Mouse (Mus musculus): ENCODE measurements around the gene Rpl7l1. TPM values are rescaled to one million over a fixed set of nuclear protein-coding genes. Genes with fewer than 3 reads are reported as not detected.

Gene Rpl7l1
- polyA plus RNA-seq, 1 experiment: 38.4 TPM

DNA sequence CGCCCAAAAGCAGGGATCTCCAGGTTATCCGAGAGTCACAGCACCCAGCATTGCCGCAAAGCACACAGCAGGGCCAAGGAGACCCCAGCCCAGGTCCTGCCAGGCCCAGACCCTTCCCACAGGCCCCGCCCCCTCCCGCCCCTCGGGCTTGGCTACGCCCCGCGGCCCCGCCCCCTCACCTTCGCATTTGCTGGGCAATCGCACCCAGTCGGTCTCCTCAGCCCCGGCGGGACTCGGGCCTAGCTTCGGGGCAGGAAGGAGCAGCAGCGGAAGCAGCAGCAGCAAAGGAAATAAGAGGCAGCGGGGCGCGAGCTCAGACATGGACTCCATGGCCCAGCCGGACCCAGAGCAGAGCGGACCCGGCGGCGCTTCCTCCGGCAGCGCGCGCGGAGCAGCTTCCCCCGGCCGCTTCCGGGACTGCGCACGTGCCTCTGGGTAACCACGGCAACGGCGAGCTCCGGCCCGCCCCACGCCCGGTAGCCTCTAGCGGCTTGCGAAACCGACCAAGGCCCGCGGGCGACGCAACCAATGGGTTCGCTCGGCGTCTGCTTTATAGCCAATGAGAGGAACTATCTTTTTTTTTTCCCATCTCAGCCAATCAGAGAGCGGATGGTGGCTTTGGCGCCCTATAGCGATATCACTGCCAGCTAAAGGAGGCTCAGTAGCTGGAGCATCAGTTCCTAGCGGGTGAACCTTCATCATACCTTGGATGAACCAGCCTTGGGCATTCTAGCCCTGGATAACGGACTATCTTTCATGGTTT is 30.5 kb downstream of the Rpl7l1 start, which contains the start of gene Cnpy3:
Gene Cnpy3, minus strand, starts transcription at position 421 of the 763 bp plus-strand sequence.
- Histone ChIP-seq H3K27me3 (replicated peaks; ENCODE audit: control insufficient read depth, insufficient read depth, low read length) (no peaks in the 10 kb centered on the region), H3K36me3 (ENCODE audit: control insufficient read depth, insufficient read depth, low read length) (no peaks in the 10 kb centered on the region), H3K4me1 (ENCODE audit: control insufficient read depth, insufficient read depth, low read length) (peaks cover 4% of the 10 kb centered on the region; the same call in 1 of the 2 replicates), H3K27ac (ENCODE audit: insufficient read depth, low read depth, low read length) (peak within 1 kb of the TSS; percentile 64; the same call in 1 of the 2 replicates), H3K4me3 (ENCODE audit: insufficient read depth, low read depth, low read length) (peak within 1 kb of the TSS; percentile 80)
- peak; percentile 99 for DNase-seq
- under 1% methylated on average over 58 of the region's 58 CpGs for WGBS
- TF ChIP-seq POLR2A (IDR thresholded peaks at IDR 0.05; ENCODE audit: low read depth, low read length): peak; percentile 42
- no peak for TF ChIP-seq CTCF (conservative IDR thresholded peaks at IDR 0.05; ENCODE audit: insufficient read depth, insufficient read length, low read depth, low read length)

DNA sequence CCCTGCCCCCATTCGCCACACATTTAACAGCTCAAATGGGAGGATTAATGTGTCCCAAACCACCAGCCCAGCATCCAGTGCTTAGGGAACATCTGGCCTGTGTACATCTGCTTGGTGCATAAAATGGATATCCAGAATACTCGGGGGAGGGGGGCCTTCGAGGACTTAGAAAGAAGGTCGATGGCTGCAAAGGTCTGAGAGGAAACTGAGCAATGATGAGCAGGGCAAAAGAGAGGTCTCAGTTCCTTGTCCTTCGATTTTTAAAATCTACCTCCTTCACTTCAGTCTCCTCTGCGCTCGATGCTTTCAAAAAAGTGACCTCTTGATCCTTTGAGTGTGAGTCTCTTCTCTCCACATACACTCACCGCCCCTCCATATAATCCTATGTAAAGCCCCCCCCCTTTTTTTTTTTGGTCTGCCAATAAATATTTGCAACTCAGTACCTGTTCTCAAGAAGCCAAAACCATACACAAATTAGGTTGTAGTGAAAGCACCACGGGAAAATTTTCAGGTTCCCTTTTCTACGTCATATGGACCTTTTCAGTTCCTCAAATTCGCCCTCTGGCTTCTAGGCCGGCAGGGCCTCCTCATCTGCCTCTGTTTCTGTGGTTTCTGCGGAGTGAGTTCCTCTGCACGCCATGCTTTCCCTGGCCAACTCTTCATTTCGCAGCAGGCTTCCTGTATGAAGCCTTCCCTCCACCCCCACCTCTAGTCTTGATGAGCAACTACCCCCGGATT is 31.2 kb downstream of the Rpl7l1 start:
- TF ChIP-seq POLR2A (IDR thresholded peaks at IDR 0.05; ENCODE audit: low read depth, low read length) (no peak), CTCF (conservative IDR thresholded peaks at IDR 0.05; ENCODE audit: insufficient read depth, insufficient read length, low read depth, low read length) (no peak)
- peak overlapping the region; percentile 53; the same call in 1 of the 2 replicates for H3K27ac ChIP-seq (ENCODE audit: insufficient read depth, low read depth, low read length)
- no peak for DNase-seq
- no peaks in the 10 kb centered on the region for H3K36me3 ChIP-seq (ENCODE audit: control insufficient read depth, insufficient read depth, low read length)
- WGBS: 13% methylated on average over 16 of the region's 16 CpGs
- peaks cover 4% of the 10 kb centered on the region; the same call in 1 of the 2 replicates for H3K4me1 ChIP-seq (ENCODE audit: control insufficient read depth, insufficient read depth, low read length)
- H3K27me3 ChIP-seq (replicated peaks; ENCODE audit: control insufficient read depth, insufficient read depth, low read length): no peaks in the 10 kb centered on the region
- H3K4me3 ChIP-seq (ENCODE audit: insufficient read depth, low read depth, low read length): peak overlapping the region; percentile 80

DNA sequence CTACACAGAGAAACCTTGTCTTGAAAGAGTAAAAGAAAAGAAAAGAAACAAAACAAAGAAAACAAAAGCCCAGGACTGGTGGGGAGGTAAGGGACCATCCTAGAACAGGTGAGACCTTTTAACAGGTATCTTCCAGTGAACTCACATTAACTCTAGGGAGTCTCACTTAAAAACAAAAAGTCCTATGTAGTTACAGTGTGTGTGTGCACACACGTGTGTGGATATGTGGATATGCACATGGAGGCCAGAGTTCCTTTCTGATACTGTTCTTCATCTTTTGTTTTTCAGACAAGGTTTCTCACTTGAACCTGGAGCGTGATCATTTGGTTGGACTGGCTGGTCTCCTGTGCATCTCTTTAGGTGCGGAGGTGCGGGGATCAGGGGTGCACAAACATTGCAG is 31.9 kb downstream of the Rpl7l1 start:
- Histone ChIP-seq H3K36me3 (ENCODE audit: control insufficient read depth, insufficient read depth, low read length) (no peaks in the 10 kb centered on the region), H3K27ac (ENCODE audit: insufficient read depth, low read depth, low read length) (no peak overlapping the region), H3K4me1 (ENCODE audit: control insufficient read depth, insufficient read depth, low read length) (peaks cover 4% of the 10 kb centered on the region; the same call in 1 of the 2 replicates), H3K4me3 (ENCODE audit: insufficient read depth, low read depth, low read length) (no peak overlapping the region), H3K27me3 (replicated peaks; ENCODE audit: control insufficient read depth, insufficient read depth, low read length) (no peaks in the 10 kb centered on the region)
- TF ChIP-seq POLR2A (IDR thresholded peaks at IDR 0.05; ENCODE audit: low read depth, low read length) (no peak), CTCF (conservative IDR thresholded peaks at IDR 0.05; ENCODE audit: insufficient read depth, insufficient read length, low read depth, low read length) (no peak)
- DNase-seq: no peak
- 92% methylated on average over 4 of the region's 4 CpGs for WGBS

DNA sequence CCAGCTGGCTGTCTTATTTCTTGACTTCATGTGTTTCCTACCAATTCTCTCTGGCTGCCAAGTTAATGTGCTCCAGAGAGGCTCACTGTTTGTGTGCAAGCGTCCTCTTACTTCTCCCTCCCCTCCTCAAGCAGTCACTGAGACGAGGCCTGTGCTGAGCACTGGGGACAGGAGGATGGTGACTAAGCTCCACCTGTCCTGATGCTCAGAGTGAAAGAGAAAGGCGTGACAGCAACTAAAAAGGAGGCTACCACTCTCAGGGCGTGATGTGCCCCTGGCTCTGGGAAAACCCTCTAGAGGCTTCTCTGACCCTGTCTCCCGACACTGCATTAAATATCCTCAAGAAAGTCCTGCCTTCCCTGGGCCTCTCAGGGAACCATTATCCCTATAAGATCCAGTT is 33.2 kb downstream of the Rpl7l1 start:
- Histone ChIP-seq H3K27me3 (replicated peaks; ENCODE audit: control insufficient read depth, insufficient read depth, low read length) (no peaks in the 10 kb centered on the region), H3K4me3 (ENCODE audit: insufficient read depth, low read depth, low read length) (no peak overlapping the region), H3K27ac (ENCODE audit: insufficient read depth, low read depth, low read length) (no peak overlapping the region), H3K36me3 (ENCODE audit: control insufficient read depth, insufficient read depth, low read length) (no peaks in the 10 kb centered on the region), H3K4me1 (ENCODE audit: control insufficient read depth, insufficient read depth, low read length) (peaks cover 4% of the 10 kb centered on the region; the same call in 1 of the 2 replicates)
- TF ChIP-seq POLR2A (IDR thresholded peaks at IDR 0.05; ENCODE audit: low read depth, low read length) (no peak), CTCF (conservative IDR thresholded peaks at IDR 0.05; ENCODE audit: insufficient read depth, insufficient read length, low read depth, low read length) (no peak)
- DNase-seq: no peak
- WGBS: 89% methylated on average over 5 of the region's 5 CpGs

DNA sequence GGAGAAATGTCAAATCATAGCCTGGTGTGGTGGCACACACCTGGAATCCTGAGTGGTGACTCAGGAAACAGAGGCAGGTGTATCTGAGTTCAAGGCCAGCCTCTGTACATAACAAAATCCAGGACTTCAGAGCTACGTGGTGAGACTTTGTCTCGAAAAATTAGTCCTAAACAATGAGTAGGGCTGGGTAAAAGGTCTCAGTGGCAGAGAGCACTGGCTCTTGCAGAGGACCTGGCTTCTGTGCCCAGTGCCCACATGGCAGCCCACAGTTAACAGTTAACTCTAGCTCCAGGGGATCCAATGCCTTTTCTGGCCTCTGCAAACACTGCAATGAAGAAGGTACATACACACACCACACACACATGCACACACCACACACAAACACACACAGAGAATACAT is 34.7 kb downstream of the Rpl7l1 start:
- H3K4me3 ChIP-seq (ENCODE audit: insufficient read depth, low read depth, low read length): no peak overlapping the region
- H3K36me3 ChIP-seq (ENCODE audit: control insufficient read depth, insufficient read depth, low read length): no peaks in the 10 kb centered on the region
- TF ChIP-seq CTCF (conservative IDR thresholded peaks at IDR 0.05; ENCODE audit: insufficient read depth, insufficient read length, low read depth, low read length) (no peak), POLR2A (IDR thresholded peaks at IDR 0.05; ENCODE audit: low read depth, low read length) (no peak)
- peak; percentile 36 for DNase-seq
- no peaks in the 10 kb centered on the region for H3K27me3 ChIP-seq (replicated peaks; ENCODE audit: control insufficient read depth, insufficient read depth, low read length)
- H3K27ac ChIP-seq (ENCODE audit: insufficient read depth, low read depth, low read length): no peak overlapping the region
- 79% methylated on average over 2 of the region's 2 CpGs for WGBS
- H3K4me1 ChIP-seq (ENCODE audit: control insufficient read depth, insufficient read depth, low read length): peaks cover 4% of the 10 kb centered on the region; the same call in 1 of the 2 replicates

DNA sequence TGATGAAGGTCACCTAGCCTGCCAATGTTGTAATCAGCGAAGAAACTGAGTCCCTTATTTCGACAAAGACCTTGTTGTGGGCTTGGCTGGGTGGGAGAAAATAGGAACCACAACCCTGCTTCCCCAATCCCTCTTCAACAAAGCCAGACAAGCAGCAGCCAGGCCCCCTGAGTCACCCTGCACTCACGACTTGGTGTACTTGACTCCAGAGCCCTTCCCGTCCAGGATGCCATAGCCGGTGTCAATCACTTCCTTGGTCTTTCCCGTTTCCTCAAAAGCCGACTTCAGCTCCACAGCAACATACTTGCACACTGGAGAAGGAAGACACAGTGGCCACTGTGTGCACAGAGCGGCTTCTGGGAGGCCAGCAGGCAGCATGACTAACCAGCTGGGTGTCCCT is 35.2 kb downstream of the Rpl7l1 start:
- TF ChIP-seq POLR2A (IDR thresholded peaks at IDR 0.05; ENCODE audit: low read depth, low read length): no peak
- no peak for TF ChIP-seq CTCF (conservative IDR thresholded peaks at IDR 0.05; ENCODE audit: insufficient read depth, insufficient read length, low read depth, low read length)
- H3K4me1 ChIP-seq (ENCODE audit: control insufficient read depth, insufficient read depth, low read length): peaks cover 4% of the 10 kb centered on the region; the same call in 1 of the 2 replicates
- no peak for DNase-seq
- WGBS: 78% methylated on average over 8 of the region's 8 CpGs
- no peaks in the 10 kb centered on the region for H3K27me3 ChIP-seq (replicated peaks; ENCODE audit: control insufficient read depth, insufficient read depth, low read length)
- no peaks in the 10 kb centered on the region for H3K36me3 ChIP-seq (ENCODE audit: control insufficient read depth, insufficient read depth, low read length)
- H3K4me3 ChIP-seq (ENCODE audit: insufficient read depth, low read depth, low read length): no peak overlapping the region
- H3K27ac ChIP-seq (ENCODE audit: insufficient read depth, low read depth, low read length): no peak overlapping the region

DNA sequence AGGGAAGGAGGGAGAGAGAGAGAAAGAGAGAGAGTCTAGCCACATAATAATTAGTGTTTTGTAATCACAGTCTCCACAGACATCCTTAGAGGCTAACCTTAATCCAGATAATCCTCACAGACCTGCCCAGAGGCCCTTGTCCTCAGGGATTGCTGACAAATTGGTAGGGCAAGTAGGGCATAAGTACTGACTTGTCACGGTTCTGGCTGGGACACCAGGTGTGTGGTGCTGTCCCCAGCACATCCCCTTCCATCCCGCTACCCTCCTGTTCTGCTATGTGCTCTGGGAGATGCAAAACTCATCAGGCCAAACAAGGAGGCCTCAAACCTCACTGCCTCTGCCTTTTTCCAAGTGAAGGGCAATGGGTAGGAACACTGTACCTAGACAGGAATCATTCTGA is 37.0 kb downstream of the Rpl7l1 start:
- WGBS: 80% methylated on average over 2 of the region's 2 CpGs
- no peak for DNase-seq
- H3K4me3 ChIP-seq (ENCODE audit: insufficient read depth, low read depth, low read length): no peak overlapping the region
- H3K27ac ChIP-seq (ENCODE audit: insufficient read depth, low read depth, low read length): no peak overlapping the region
- TF ChIP-seq CTCF (conservative IDR thresholded peaks at IDR 0.05; ENCODE audit: insufficient read depth, insufficient read length, low read depth, low read length): no peak
- TF ChIP-seq POLR2A (IDR thresholded peaks at IDR 0.05; ENCODE audit: low read depth, low read length): no peak
- H3K4me1 ChIP-seq (ENCODE audit: control insufficient read depth, insufficient read depth, low read length): no peaks in the 10 kb centered on the region
- no peaks in the 10 kb centered on the region for H3K27me3 ChIP-seq (replicated peaks; ENCODE audit: control insufficient read depth, insufficient read depth, low read length)
- no peaks in the 10 kb centered on the region for H3K36me3 ChIP-seq (ENCODE audit: control insufficient read depth, insufficient read depth, low read length)

Measured in kidney, adult 2 months (tissue).